Mouse (Mus musculus) embryonic facial prominence, embryonic 14.5 days (tissue): ENCODE results near the gene Gm11042. TPM values are rescaled to one million over a fixed set of nuclear protein-coding genes. Genes with fewer than 3 reads are reported as not detected.

Experiments
- ATAC-seq: fragments of 200-750 bp; cut with Nextera tagmentation; 2 replicates; pipeline ENCODE4 v1.8.0; 2017; ENCODE audit warnings: low read depth, moderate number of reproducible peaks, moderate TSS enrichment
- DNase-seq: peaks from one replicate; pipeline ENCODE4 v3.0.0-alpha.2; 2015; ENCODE audit warnings: low spot score
- H3K27ac ChIP-seq: fragments of 300-500 bp; sonication (generic); replicated peaks from 2 replicates; pipeline ENCODE4 v1.5.1; 2014; ENCODE audit warnings: low read depth, mild to moderate bottlenecking, low read length, moderate library complexity
- H3K27me3 ChIP-seq: fragments of 300-500 bp; sonication (generic); replicated peaks from 2 replicates; pipeline ENCODE4 v1.6.1; 2014; ENCODE audit warnings: low read length; ENCODE audit not compliant: control insufficient read depth, insufficient read depth
- H3K36me3 ChIP-seq: fragments of 300-500 bp; sonication (generic); 2 replicates; pipeline ENCODE4 v1.6.1; 2014; ENCODE audit warnings: low read length, mixed read lengths; ENCODE audit not compliant: control insufficient read depth, insufficient read depth
- H3K4me1 ChIP-seq: fragments of 300-500 bp; sonication (generic); 2 replicates; pipeline ENCODE4 v1.6.1; 2014; ENCODE audit warnings: antibody characterized with exemption, low read length; ENCODE audit not compliant: control insufficient read depth, insufficient read depth
- H3K4me2 ChIP-seq: fragments of 300-500 bp; sonication (generic); 2 replicates; pipeline ENCODE4 v1.6.1; 2014; ENCODE audit warnings: low read depth, mild to moderate bottlenecking, low read length, moderate library complexity, mixed read lengths
- H3K4me3 ChIP-seq: fragments of 300-500 bp; sonication (generic); 2 replicates; pipeline ENCODE4 v1.5.1; 2014; ENCODE audit warnings: low read depth, mild to moderate bottlenecking, low read length
- H3K9ac ChIP-seq: fragments of 300-500 bp; sonication (generic); 2 replicates; pipeline ENCODE4 v1.6.1; 2014; ENCODE audit warnings: low read depth, mild to moderate bottlenecking, low read length, moderate library complexity, mixed read lengths
- H3K9me3 ChIP-seq: fragments of 300-500 bp; sonication (generic); 2 replicates; pipeline ENCODE4 v1.6.1; 2016; ENCODE audit warnings: low read length; ENCODE audit not compliant: control insufficient read depth
- WGBS: fragments of 180-500 bp; shearing (Covaris S2); extraction: QIAGEN DNeasy Blood & Tissue Kit; methylation state at CpG from one replicate; pipeline ENCODE4 v1.1.7; 2014; 5-methylcytosine and 5-hydroxymethylcytosine counted together
- polyA plus RNA-seq: library from polyadenylated mRNA; unstranded; fragments of >200 nt; fragmentation: Nextera tagmentation; extraction: Ambion mirVana; gene quantifications from 2 replicates; pipeline ENCODE4 v1.2.1, GENCODE M21; 2014

Gm11042 gene
- not detected in 2 replicates for polyA plus RNA-seq

DNA sequence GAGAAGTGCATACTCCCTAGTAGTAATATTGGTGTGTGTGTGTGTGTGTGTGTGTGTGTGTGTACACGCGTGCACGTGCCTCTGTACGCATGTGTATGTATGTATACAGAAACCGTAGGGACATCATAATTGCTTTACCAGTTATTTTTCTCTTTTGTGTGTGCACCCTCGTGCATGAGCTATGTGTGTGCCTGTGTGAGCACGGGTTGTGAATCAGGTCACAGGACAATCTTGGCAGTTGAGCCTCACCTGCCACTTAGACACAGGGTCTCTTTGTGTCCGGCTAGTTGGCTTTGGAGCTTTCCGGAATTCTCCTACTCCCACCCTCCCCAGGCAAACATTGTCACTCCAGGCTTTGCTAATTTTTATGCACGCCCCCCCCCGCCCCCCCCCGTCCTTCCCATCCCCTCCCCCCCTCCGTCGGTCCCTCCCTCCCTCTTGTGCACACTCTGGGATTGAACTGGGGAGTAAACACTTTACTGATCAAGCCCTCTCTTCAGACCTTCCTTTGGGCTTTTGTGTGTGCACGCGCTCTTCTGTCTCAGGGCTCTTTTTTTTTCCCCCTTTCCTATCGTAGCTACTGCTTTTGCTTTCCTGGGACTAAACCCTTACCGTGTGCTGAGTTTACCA lies at the start of gene Gm11042:
TSS of gene Gm11042 (minus strand) at position 51 of the 630 bp plus-strand sequence.
- no peaks in the 10 kb centered on the region for H3K9me3 ChIP-seq
- H3K4me3 ChIP-seq: peak within 1 kb of the TSS; percentile 49
- peak within 1 kb of the TSS; percentile 61 for H3K4me2 ChIP-seq
- no peaks in the 10 kb centered on the region for H3K4me1 ChIP-seq
- ATAC-seq (peak; percentile 68), DNase-seq (peak; percentile 26)
- peak within 1 kb of the TSS; percentile 67 for H3K9ac ChIP-seq
- no peaks in the 10 kb centered on the region for H3K36me3 ChIP-seq
- H3K27me3 ChIP-seq: no peaks in the 10 kb centered on the region
- WGBS: 27% methylated on average over 18 of the region's 18 CpGs
- H3K27ac ChIP-seq: peak within 1 kb of the TSS; percentile 41

GRCm38 (mm10) chr12:74364477-74364876 lies 48.3 kb upstream of the Gm11042 start:
- no peak overlapping the region for H3K9ac ChIP-seq
- peaks cover 4% of the 10 kb centered on the region; the same call in 1 of the 2 replicates for H3K4me1 ChIP-seq
- no peaks in the 10 kb centered on the region for H3K27me3 ChIP-seq
- H3K36me3 ChIP-seq: no peaks in the 10 kb centered on the region
- no peak overlapping the region for H3K4me3 ChIP-seq
- no peak overlapping the region for H3K27ac ChIP-seq
- ATAC-seq: no peak
- WGBS: 90% methylated on average over 7 of the region's 7 CpGs
- DNase-seq: no peak
- no peaks in the 10 kb centered on the region for H3K9me3 ChIP-seq
- H3K4me2 ChIP-seq: no peak overlapping the region

DNA sequence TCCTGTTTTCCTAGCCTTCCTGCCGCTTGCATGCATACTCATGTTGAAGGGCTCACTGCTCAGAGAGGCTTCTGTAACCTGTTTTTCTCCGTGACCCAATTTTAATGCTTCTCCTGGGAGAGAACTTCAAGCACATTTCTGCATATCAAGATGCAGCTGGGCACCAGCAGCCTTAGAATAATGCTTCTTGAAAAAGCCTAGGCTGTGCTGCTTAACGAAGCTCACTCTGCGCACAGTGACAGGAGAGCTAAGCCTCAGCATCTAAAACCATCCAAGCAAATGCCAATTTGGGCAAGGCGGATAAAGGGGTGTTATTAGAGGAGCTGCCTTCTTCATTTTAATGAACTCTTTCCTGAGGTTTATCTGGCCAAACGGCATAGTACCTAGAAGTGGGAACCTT lies 46.9 kb upstream of the Gm11042 start:
- DNase-seq (no peak), ATAC-seq (no peak)
- H3K4me1 ChIP-seq: peaks cover 4% of the 10 kb centered on the region; the same call in 1 of the 2 replicates
- H3K4me3 ChIP-seq: no peak overlapping the region
- 60% methylated on average over 6 of the region's 6 CpGs for WGBS
- no peak overlapping the region for H3K9ac ChIP-seq
- no peak overlapping the region for H3K27ac ChIP-seq
- H3K4me2 ChIP-seq: no peak overlapping the region
- H3K36me3 ChIP-seq: no peaks in the 10 kb centered on the region
- H3K9me3 ChIP-seq: no peaks in the 10 kb centered on the region
- no peaks in the 10 kb centered on the region for H3K27me3 ChIP-seq

GRCm38 (mm10) chr12:74362453-74362852 lies 46.3 kb upstream of the Gm11042 start:
- Histone ChIP-seq H3K9ac (no peak overlapping the region), H3K9me3 (no peaks in the 10 kb centered on the region), H3K4me3 (no peak overlapping the region), H3K36me3 (no peaks in the 10 kb centered on the region), H3K27ac (no peak overlapping the region), H3K4me2 (no peak overlapping the region), H3K27me3 (no peaks in the 10 kb centered on the region), H3K4me1 (peaks cover 4% of the 10 kb centered on the region; the same call in 1 of the 2 replicates)
- no peak for ATAC-seq
- 44% methylated on average over 2 of the region's 2 CpGs for WGBS
- peak; percentile 56 for DNase-seq

- no peaks in the 10 kb centered on the region for H3K27me3 ChIP-seq
- peaks cover 4% of the 10 kb centered on the region; the same call in 1 of the 2 replicates for H3K4me1 ChIP-seq
- no peak overlapping the region for H3K4me3 ChIP-seq
- no peak overlapping the region for H3K9ac ChIP-seq
- H3K27ac ChIP-seq: no peak overlapping the region
- DNase-seq: no peak
- WGBS: 86% methylated on average over 5 of the region's 5 CpGs
- no peaks in the 10 kb centered on the region for H3K9me3 ChIP-seq
- no peak for ATAC-seq
- no peaks in the 10 kb centered on the region for H3K36me3 ChIP-seq
- no peak overlapping the region for H3K4me2 ChIP-seq
Observed at GRCm38 (mm10) chr12:74359791-74360190, 43.6 kb upstream of the Gm11042 start.

- Histone ChIP-seq H3K4me1 (peaks cover 4% of the 10 kb centered on the region; the same call in 1 of the 2 replicates), H3K9ac (no peak overlapping the region), H3K9me3 (no peaks in the 10 kb centered on the region), H3K27me3 (no peaks in the 10 kb centered on the region), H3K27ac (no peak overlapping the region), H3K4me3 (no peak overlapping the region), H3K4me2 (no peak overlapping the region), H3K36me3 (no peaks in the 10 kb centered on the region)
- DNase-seq: no peak
- WGBS: 71% methylated on average over 6 of the region's 6 CpGs
- ATAC-seq: no peak
Observed at GRCm38 (mm10) chr12:74357806-74358205, 41.6 kb upstream of the Gm11042 start.

GRCm38 (mm10) chr12:74342720-74343119 lies 26.5 kb upstream of the Gm11042 start:
- DNase-seq: no peak
- no peaks in the 10 kb centered on the region for H3K36me3 ChIP-seq
- no peak overlapping the region for H3K27ac ChIP-seq
- 83% methylated on average over 3 of the region's 3 CpGs for WGBS
- no peak for ATAC-seq
- no peak overlapping the region for H3K4me2 ChIP-seq
- no peak overlapping the region for H3K4me3 ChIP-seq
- no peak overlapping the region for H3K9ac ChIP-seq
- H3K27me3 ChIP-seq: no peaks in the 10 kb centered on the region
- no peaks in the 10 kb centered on the region for H3K9me3 ChIP-seq
- H3K4me1 ChIP-seq: no peaks in the 10 kb centered on the region

GRCm38 (mm10) chr12:74340070-74340469 lies 23.9 kb upstream of the Gm11042 start:
- Histone ChIP-seq H3K4me1 (no peaks in the 10 kb centered on the region), H3K4me2 (no peak overlapping the region), H3K9me3 (no peaks in the 10 kb centered on the region), H3K27me3 (no peaks in the 10 kb centered on the region), H3K9ac (no peak overlapping the region), H3K4me3 (no peak overlapping the region), H3K36me3 (no peaks in the 10 kb centered on the region), H3K27ac (no peak overlapping the region)
- ATAC-seq (no peak), DNase-seq (no peak)
- WGBS: 71% methylated on average over 2 of the region's 2 CpGs

GRCm38 (mm10) chr12:74333706-74334105 lies 17.5 kb upstream of the Gm11042 start:
- Histone ChIP-seq H3K27me3 (no peaks in the 10 kb centered on the region), H3K4me2 (no peak overlapping the region), H3K4me3 (no peak overlapping the region), H3K9me3 (no peaks in the 10 kb centered on the region), H3K36me3 (no peaks in the 10 kb centered on the region), H3K27ac (no peak overlapping the region), H3K4me1 (no peaks in the 10 kb centered on the region), H3K9ac (no peak overlapping the region)
- no peak for ATAC-seq
- DNase-seq: no peak
- WGBS: 90% methylated on average over 6 of the region's 6 CpGs
